Mouse (Mus musculus) gastrocnemius, postnatal 10 days (tissue): ENCODE data around the gene Napepld. TPM values are rescaled to one million over a fixed set of nuclear protein-coding genes. Genes with fewer than 3 reads are reported as not detected.
"Not testable (repeated sequence)": the region's sequence is repeated elsewhere in the genome, so short reads cannot be mapped to it uniquely, and the experiment has no call there.

ENCODE experiments used
- DNase-seq: peaks from one replicate; pipeline ENCODE4 v3.0.0; 2021; ENCODE audit warnings: mixed read lengths
- total RNA-seq, 2 experiments: library from RNA; stranded (reverse); gene quantifications; 2 replicates each; pipeline ENCODE4 v1.2.3; 2021

Napepld gene
- total RNA-seq, 2 experiments from 2014 or later, result 6.3 to 6.5 TPM

DNA sequence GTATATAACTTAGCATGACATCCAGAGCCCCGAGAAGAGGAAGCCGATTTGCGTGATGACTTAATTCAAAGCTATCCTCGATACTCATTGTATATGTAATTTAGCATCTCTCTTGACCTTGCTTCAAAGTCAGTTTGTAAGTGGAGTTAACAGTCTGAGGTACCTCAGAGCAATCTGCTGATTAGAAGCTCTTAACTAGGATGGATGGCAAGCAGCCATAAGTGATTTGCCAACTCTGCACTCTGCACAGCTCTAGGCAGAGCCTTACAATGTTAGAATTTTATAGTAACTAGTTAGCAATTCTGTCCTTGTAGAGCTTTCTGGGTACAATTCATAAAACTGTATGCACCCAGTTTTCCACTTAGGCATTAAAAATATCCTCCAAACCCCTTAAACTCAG is 5.3 kb upstream of the Napepld start:
- DNase-seq, result no peak

GRCm38 (mm10) chr5:21703708-21704107 is 2.5 kb upstream of the Napepld start:
- DNase-seq, result no peak

DNA sequence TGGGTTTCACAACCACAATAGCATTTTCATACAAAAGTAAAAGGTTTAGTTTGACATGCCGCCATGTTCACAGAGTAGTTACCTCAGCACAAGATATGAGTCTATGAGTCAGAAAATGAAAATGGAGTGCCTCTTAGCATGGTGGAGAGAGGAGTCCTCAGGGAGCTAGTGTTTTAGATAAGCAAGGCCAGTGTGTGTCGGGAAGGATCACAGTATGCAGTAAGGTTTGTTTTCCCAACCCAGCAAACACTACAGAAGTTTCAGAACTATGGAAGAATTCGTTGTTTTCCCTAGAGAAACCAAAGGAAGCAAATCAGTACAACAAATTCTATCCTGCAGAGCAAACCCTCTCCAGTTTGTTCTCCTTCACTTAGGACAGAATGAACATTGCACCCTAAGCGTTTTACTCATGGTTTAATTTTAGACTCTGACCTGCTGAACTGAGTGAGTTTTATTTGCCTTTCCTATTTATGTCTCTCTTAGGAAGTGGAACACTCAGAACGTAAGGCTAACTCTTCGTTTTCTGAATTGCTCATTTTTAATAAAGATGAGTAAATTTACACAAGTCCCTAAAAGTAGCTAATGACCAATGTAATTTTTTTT is 1.8 kb upstream of the Napepld start:
- no peak for DNase-seq

- no peak for DNase-seq
Observed at GRCm38 (mm10) chr5:21702009-21702364, 791 bp upstream of the Napepld start.

GRCm38 (mm10) chr5:21700934-21701333 is 262 bp downstream of the Napepld start:
- DNase-seq, result no peak

DNA sequence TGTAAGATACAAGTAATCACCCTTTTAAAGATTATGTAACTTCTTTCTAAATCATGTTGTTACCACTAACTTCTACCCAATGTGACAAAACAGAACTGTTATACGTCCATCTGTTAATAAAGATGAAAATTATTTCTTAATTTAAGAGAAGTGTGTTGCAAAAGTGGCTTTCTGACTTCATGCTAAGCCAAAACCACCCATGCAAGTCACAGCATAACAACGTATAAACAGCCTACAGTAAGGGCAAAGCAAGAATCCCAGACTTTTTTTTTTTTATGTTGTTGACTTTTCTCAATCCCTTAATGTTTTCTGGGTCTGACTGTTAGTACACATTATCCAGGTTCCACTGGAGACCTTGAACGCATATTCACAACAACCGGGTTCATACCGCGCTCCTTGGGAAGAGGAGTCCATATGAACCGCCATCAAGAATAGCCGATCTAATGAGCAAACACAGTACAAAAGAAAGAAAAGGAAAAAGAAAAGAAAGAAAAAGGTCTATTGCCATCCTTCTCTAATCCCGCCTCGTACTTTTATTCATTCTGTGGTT is 849 bp downstream of the Napepld start:
- no peak for DNase-seq

- not testable (repeated sequence) for DNase-seq
Observed at GRCm38 (mm10) chr5:21699555-21699954, 1.6 kb downstream of the Napepld start.

DNA sequence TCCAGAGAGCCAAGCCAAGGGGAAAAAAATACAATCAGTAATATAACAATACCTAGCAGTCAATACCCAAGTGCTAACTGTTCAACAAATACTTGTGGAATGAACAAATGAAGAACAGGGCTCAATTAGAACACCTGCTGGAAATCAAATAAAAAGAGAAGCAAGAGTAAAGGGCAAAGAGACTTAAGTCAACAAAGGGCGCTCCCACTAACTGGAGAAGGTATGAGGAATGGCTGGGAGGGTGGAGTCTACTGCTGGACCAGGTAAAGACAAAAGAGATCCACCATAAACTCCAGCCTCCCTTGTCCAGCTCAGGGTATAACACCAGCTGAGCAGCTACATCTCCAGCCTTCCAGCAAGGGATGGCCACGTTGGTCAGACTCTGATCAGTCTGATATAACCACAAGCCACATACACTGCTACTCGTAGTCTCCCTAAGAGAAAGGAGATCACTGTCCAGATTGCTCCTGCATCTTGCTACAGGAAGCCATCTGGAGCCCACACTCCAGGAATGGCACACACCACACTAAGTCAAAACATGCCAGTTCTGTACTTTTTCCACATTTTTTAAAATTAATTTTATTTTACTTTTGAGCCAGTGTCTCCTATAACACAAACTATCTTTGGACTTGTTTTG is 6.2 kb downstream of the Napepld start:
- no peak for DNase-seq

DNA sequence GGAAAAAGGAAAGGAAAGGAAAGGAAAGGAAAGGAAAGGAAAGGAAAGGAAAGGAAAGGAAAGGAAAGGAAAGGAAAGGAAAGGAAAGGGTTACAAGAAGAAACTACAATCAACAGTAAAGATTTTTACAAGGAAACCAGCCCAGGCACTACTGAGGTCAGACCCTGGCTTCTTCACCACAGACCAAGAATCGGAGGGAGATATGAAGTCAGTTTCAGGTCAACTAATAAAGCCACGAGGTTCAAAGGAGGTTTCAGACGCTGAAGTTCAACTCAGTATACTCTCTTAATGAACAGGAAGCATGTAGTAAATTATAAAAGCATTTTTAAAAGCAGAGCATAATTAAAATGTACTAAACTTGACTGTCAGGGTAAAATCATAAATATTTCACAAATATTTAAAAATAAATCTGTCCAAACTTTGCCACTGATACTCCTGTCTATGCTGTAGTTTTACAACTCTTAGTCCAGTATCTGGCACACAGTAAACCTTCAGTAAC is 7.8 kb downstream of the Napepld start:
- no peak for DNase-seq

DNA sequence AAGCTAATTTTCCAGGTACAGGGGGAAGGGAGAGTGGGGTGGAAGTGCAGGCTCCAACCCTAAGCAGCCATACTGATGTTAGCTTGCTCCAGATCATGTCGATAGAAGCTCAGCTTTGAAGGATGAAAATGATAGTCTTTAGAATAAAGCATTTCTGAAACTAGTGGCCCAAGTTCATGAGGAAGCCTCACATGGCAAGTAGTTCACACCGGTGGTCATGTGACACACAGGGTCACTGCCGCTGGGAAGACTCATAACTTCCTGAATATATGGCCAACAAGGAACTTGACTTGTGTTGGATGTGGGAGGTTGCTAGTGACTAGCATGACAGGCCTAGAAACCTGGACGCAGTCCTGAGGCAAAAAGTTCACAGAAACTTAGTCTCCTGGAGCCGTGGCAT is 9.0 kb downstream of the Napepld start:
- no peak for DNase-seq

GRCm38 (mm10) chr5:21687042-21687441 is 14.2 kb downstream of the Napepld start:
- DNase-seq, result no peak

- no peak for DNase-seq
Observed at GRCm38 (mm10) chr5:21685001-21685400, 16.2 kb downstream of the Napepld start.

GRCm38 (mm10) chr5:21683811-21684210 is 17.4 kb downstream of the Napepld start:
- DNase-seq, result no peak

GRCm38 (mm10) chr5:21680940-21681339 is 20.3 kb downstream of the Napepld start:
- DNase-seq, result no peak

DNA sequence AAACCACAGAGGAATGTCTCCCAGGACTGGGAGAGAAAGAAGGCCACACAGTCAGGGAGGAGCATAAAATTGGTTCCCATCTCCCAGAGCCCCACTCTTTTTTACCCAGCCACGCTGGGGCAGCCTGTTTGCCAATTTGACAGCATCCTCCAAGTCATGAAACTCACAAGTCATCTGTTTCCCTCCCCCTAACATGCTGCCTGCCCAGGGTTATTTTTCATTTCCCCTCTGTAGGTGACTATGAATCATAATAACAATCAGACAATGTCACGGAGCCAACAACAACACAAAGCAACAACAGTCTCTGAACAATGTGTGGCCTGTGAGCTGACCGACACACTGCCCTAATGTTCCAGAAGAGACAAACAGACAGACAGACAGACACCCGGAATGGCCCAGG is 21.2 kb downstream of the Napepld start:
- DNase-seq, result no peak

DNA sequence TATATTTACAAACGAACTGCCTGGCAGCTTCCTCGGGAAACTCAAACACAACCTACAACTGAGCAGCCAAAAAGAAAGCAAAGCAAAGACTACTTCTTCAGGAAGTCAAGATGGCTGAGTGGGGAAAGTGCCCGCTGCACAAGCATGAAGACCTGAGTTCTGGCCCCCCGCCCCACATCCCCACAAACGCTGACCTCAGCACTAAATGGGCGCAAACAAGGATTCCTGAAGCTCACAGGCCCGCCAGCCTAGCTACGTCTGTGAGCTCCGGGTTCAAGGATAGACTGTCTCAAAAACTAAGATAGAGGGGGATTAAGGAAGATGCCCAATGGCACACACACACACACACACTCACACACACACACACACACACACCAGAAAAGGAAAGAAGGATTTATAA is 22.8 kb downstream of the Napepld start:
- no peak for DNase-seq

GRCm38 (mm10) chr5:21677939-21678338 is 23.3 kb downstream of the Napepld start:
- no peak for DNase-seq

- no peak for DNase-seq
Observed at GRCm38 (mm10) chr5:21675494-21675893, 25.7 kb downstream of the Napepld start.

DNA sequence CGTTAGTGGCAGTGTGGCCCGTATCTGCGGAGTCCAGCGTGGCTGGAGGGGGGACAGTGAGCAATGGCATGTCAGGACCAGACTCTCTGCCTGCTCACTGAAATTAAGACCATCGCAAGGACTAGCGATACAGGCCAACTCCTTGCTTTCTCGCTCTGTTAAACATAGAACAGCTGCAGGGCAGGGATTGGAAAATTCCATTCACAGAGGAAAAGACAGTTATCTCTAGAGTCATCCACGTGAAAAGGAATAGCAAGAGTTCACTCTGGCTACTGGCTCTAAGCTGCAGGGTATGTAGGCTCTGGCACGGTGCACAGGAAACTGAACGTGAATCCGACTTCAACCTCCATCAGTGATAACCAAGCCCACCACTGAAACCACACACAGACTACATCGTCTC is 26.2 kb downstream of the Napepld start:
- no peak for DNase-seq

DNA sequence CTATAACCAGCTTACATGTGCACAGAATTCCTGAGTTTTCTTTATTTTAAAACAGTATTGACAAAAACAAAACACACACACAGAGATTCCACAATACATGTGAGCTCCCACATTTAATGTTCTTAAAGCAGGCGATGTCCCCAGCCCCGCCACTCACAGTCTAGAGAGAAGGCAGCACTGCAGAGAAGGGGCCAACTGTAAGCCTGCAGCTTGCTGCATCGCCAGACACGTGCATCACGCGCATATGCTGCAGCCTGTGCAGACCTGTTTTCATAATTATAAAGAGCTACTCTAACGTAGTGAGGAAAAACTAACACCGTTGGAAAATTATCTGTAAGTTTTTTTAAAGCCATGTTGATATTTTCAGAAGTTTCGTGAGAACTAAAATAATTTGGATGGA is 27.5 kb downstream of the Napepld start:
- no peak for DNase-seq

- DNase-seq, result no peak
Observed at GRCm38 (mm10) chr5:21672812-21673635, 28.2 kb downstream of the Napepld start.

DNA sequence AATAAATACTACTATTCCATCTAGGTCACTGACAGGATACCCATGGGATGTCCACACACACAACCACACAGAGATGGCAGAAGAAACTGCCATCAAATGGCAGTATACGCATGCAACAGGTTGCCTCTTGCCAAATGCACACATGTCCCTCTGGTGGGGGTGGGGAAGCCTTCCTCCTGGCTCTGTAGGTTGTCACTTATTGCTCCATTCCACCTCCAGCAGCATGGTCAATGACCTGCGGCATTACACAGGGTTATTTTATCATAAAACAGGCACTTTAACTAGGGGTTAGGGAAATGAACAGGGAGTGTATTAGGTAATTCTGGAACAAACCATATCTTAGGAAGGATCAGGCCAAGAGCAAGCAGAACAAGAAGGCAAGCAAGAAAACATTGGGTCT is 31.9 kb downstream of the Napepld start:
- no peak for DNase-seq
